Mouse (Mus musculus): ENCODE data around the gene Agrn. TPM values are rescaled to one million over a fixed set of nuclear protein-coding genes. Genes with fewer than 3 reads are reported as not detected.

Gene Agrn
- total and polyA plus RNA-seq, 2 experiments from 2014 or later, result 63.0 to 273 TPM

DNA sequence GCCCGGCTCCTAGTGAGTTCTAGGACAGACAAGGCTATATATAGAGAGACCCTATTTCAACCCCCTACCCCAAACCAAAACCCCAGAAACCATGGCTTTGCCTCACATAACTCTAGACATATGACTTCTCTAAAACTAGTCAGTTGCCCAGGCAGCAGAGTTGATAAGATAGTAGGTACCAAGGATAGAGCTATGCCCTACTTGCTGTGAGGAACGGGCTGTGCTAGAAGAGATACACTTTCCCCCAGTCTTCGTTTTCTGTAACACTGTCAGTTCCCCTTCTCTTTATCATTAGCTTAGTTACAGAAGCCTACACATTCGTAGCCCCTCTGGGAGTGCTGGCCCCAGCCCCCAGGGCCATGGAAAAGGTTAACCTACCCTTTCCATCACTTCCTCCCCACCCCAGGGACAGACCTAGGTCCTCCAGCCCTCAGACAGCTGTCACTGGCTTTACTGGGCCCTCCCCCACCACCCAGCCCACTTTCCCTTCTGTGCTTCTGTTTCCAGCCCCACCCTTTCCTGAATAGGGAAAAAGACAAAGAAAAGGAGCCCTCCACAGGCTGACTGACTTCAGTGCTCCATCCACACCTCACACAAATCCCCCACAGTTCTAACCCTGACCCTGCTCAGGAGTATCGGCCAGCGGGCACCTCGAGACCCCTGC is 12.9 kb downstream of the Agrn start:
- no peaks in the 10 kb centered on the region for H3K27me3 ChIP-seq (ENCODE audit: insufficient read depth, low read length)
- TF ChIP-seq CTCF (IDR thresholded peaks at IDR 0.05; ENCODE audit: low read depth), result no peak
- ATAC-seq, result 0 out of 2 replicates have a peak, but pooled peaks have one; percentile 19
- peak overlapping the region; percentile 47 for H3K4me3 ChIP-seq (ENCODE audit: low read length)
- DNase-seq (ENCODE audit: low spot score), result no peak
- H3K27ac ChIP-seq, result no peak overlapping the region
- H3K4me2 ChIP-seq (ENCODE audit: low read depth, low read length), result peak overlapping the region; percentile 68
- peak overlapping the region; percentile 73 for H3K9ac ChIP-seq (replicated peaks; ENCODE audit: low read length)
- no peaks in the 10 kb centered on the region for H3K9me3 ChIP-seq (ENCODE audit: low read length)
- peaks cover 39% of the 10 kb centered on the region for H3K4me1 ChIP-seq (ENCODE audit: insufficient read depth, low read length)
- WGBS, result 62% methylated on average over 7 of the region's 7 CpGs
- peaks cover under 1% of the 10 kb centered on the region; the same call in 1 of the 2 replicates for H3K36me3 ChIP-seq (ENCODE audit: insufficient read depth, low read length)

DNA sequence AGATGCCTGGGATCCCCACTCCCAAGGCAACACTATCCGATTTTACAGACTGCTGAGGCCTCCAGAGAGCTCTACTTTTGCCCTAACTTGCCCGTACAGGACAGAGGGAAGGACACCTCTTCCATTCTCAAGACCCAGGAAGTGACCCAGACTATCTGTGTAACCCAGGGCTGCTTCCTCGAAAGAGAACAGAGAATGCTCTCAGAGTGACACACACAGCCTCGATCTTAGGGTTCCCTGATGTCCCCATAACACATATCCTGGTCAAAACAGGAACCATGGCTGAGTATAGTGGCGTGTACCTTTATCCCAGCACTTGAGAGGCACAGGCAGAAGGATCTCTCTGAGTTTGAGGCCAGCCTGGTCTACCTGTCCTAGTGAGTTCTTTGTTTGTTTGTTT is 13.5 kb downstream of the Agrn start:
- H3K9me3 ChIP-seq (ENCODE audit: low read length), result no peaks in the 10 kb centered on the region
- peak overlapping the region; percentile 47 for H3K4me3 ChIP-seq (ENCODE audit: low read length)
- DNase-seq (ENCODE audit: low spot score) (no peak), ATAC-seq (no peak)
- H3K27me3 ChIP-seq (ENCODE audit: insufficient read depth, low read length), result no peaks in the 10 kb centered on the region
- no peak for TF ChIP-seq CTCF (IDR thresholded peaks at IDR 0.05; ENCODE audit: low read depth)
- H3K36me3 ChIP-seq (ENCODE audit: insufficient read depth, low read length), result peaks cover 7% of the 10 kb centered on the region; the same call in 1 of the 2 replicates
- H3K9ac ChIP-seq (replicated peaks; ENCODE audit: low read length), result no peak overlapping the region; the same call in 1 of the 2 replicates
- H3K4me1 ChIP-seq (ENCODE audit: insufficient read depth, low read length), result peaks cover 32% of the 10 kb centered on the region
- H3K27ac ChIP-seq, result no peak overlapping the region
- H3K4me2 ChIP-seq (ENCODE audit: low read depth, low read length), result peak overlapping the region; percentile 68
- WGBS, result 78% methylated on average over 5 of the region's 5 CpGs

DNA sequence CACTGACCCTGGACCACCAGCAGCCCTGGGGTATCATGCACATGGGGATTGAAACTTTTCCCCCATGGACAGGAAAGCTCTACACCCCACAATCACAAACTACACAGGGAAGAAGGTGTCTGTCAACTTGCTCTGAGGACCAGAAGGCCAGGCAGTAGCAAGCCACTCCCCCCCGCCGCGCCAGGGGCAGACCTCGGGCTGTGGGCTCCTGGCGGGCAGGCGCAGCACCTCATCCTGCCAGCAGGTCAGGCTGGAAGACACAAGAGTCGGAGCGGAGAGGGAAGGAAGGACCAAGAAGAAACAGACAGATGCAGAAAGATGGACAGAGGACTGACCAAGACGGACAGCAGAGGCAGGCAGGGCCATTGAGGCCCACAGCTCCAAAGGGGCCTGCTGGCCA is 19.7 kb downstream of the Agrn start:
- no peak overlapping the region for H3K4me2 ChIP-seq (ENCODE audit: low read depth, low read length)
- no peak overlapping the region for H3K27ac ChIP-seq
- 0 out of 2 replicates have a peak, but pooled peaks cover 7% of the 10 kb centered on the region for H3K4me1 ChIP-seq (ENCODE audit: insufficient read depth, low read length)
- H3K27me3 ChIP-seq (ENCODE audit: insufficient read depth, low read length), result no peaks in the 10 kb centered on the region
- no peak for TF ChIP-seq CTCF (IDR thresholded peaks at IDR 0.05; ENCODE audit: low read depth)
- no peak for ATAC-seq
- no peak overlapping the region for H3K4me3 ChIP-seq (ENCODE audit: low read length)
- H3K9ac ChIP-seq (replicated peaks; ENCODE audit: low read length), result no peak overlapping the region
- H3K36me3 ChIP-seq (ENCODE audit: insufficient read depth, low read length), result peaks cover 63% of the 10 kb centered on the region
- WGBS, result 91% methylated on average over 9 of the region's 9 CpGs
- DNase-seq (ENCODE audit: low spot score), result no peak
- H3K9me3 ChIP-seq (ENCODE audit: low read length), result no peaks in the 10 kb centered on the region

DNA sequence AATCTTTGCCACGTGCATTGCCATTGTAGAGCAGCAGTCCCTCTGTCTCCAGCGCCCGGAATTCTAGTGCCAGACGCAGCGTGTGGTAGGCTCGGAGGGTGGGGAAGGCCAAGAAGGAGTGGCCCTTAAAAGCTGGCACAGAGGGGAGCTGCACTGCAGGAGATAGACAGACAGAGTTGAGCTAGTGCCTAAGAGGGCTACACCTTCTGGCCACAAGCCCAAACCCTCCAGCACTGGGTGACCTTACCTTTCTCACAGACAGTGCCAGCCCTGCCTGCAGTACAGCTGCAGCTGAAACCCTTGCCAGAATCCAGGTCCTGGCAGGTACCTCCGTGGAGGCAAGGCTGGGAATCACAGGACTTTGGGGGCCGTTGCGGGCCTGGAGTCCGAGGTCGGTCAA is 25.5 kb downstream of the Agrn start:
- H3K9me3 ChIP-seq (ENCODE audit: low read length), result no peaks in the 10 kb centered on the region
- 98% methylated on average over 11 of the region's 11 CpGs for WGBS

DNA sequence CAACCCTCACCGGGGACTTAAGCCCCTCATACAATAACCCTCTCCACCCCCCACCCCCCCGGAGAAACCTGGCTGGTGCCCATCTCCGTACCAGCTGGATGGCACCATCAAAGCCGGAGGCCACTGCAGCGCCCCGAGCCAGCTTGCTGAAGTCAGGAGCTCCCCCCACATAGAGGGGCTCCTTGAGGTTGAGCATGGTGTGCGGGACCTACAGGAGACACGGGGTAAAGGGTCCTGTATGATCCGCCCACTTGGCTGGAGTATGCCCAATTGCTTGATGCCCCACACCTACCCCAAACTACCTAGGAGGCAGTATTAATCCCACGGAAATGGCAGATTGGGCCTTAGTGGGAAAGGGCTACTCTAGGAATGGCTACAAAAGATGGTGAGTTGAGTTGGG is 28.2 kb downstream of the Agrn start:
- no peak overlapping the region for H3K4me3 ChIP-seq (ENCODE audit: low read length)
- 93% methylated on average over 10 of the region's 10 CpGs for WGBS
- no peaks in the 10 kb centered on the region for H3K4me1 ChIP-seq (ENCODE audit: insufficient read depth, low read length)
- no peak overlapping the region for H3K27ac ChIP-seq
- H3K27me3 ChIP-seq (ENCODE audit: insufficient read depth, low read length), result no peaks in the 10 kb centered on the region
- no peak overlapping the region for H3K9ac ChIP-seq (replicated peaks; ENCODE audit: low read length)
- ATAC-seq (no peak), DNase-seq (ENCODE audit: low spot score) (no peak)
- peaks cover 93% of the 10 kb centered on the region for H3K36me3 ChIP-seq (ENCODE audit: insufficient read depth, low read length)
- H3K9me3 ChIP-seq (ENCODE audit: low read length), result no peaks in the 10 kb centered on the region
- no peak overlapping the region for H3K4me2 ChIP-seq (ENCODE audit: low read depth, low read length)
- TF ChIP-seq CTCF (IDR thresholded peaks at IDR 0.05; ENCODE audit: low read depth), result no peak

More for the DNA sequence above, 25.5 kb downstream of the Agrn start:
- Histone ChIP-seq H3K4me2 (ENCODE audit: low read depth, low read length) (no peak overlapping the region), H3K9ac (replicated peaks; ENCODE audit: low read length) (no peak overlapping the region), H3K27ac (no peak overlapping the region), H3K27me3 (ENCODE audit: insufficient read depth, low read length) (no peaks in the 10 kb centered on the region), H3K36me3 (ENCODE audit: insufficient read depth, low read length) (peaks cover 93% of the 10 kb centered on the region), H3K4me3 (ENCODE audit: low read length) (no peak overlapping the region), H3K4me1 (ENCODE audit: insufficient read depth, low read length) (no peaks in the 10 kb centered on the region)
- no peak for TF ChIP-seq CTCF (IDR thresholded peaks at IDR 0.05; ENCODE audit: low read depth)
- DNase-seq (ENCODE audit: low spot score) (no peak), ATAC-seq (no peak)

DNA sequence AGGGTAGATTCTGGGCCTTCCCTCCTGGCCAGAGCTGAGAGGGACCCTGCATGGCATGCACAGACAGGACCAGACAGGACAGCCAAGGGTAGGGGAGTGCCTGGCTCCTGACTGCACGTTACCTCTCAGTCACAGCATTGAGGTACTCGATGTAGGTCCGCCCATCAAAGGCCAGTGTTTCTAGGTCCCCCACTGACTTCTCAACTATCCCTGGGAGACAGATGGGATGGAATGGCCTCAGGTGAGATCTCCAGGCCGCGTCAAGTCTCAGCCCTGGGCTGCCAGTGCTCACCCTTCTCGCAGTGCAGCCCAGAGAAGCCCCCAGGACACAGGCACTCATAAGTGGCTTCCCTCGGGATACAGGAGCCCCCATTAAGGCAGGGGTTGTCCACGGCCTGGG is 28.7 kb downstream of the Agrn start:
- Histone ChIP-seq H3K9ac (replicated peaks; ENCODE audit: low read length) (no peak overlapping the region), H3K9me3 (ENCODE audit: low read length) (no peaks in the 10 kb centered on the region), H3K4me2 (ENCODE audit: low read depth, low read length) (no peak overlapping the region), H3K36me3 (ENCODE audit: insufficient read depth, low read length) (peaks cover 93% of the 10 kb centered on the region), H3K27ac (no peak overlapping the region), H3K27me3 (ENCODE audit: insufficient read depth, low read length) (no peaks in the 10 kb centered on the region), H3K4me1 (ENCODE audit: insufficient read depth, low read length) (no peaks in the 10 kb centered on the region), H3K4me3 (ENCODE audit: low read length) (no peak overlapping the region)
- TF ChIP-seq CTCF (IDR thresholded peaks at IDR 0.05; ENCODE audit: low read depth), result no peak
- DNase-seq (ENCODE audit: low spot score) (no peak), ATAC-seq (no peak)
- WGBS, result 92% methylated on average over 8 of the region's 8 CpGs

DNA sequence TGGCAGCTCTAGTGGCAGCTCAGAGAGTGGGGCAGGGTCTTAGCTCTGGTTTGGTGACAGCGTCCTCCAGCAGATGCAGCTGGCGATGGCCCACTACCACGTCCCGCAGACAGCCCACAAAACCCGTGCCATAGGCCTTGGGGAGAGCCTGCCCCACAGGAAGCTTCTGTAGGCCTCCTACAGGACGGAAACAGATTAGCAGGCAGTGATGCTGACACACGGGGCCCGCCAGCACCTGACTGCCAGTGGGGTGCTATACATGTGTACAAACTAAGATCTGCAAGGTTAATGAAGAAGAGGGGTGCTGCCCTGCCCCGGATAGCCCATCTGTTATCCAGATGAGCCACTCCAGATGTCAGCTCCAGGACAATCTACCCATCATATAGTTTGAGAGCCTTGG is 30.8 kb downstream of the Agrn start:
- ATAC-seq (no peak), DNase-seq (ENCODE audit: low spot score) (no peak)
- H3K36me3 ChIP-seq (ENCODE audit: insufficient read depth, low read length), result peaks cover 74% of the 10 kb centered on the region
- H3K27me3 ChIP-seq (ENCODE audit: insufficient read depth, low read length), result no peaks in the 10 kb centered on the region
- H3K9me3 ChIP-seq (ENCODE audit: low read length), result no peaks in the 10 kb centered on the region
- no peak overlapping the region for H3K4me2 ChIP-seq (ENCODE audit: low read depth, low read length)
- WGBS, result 85% methylated on average over 9 of the region's 9 CpGs
- no peak overlapping the region for H3K4me3 ChIP-seq (ENCODE audit: low read length)
- TF ChIP-seq CTCF (IDR thresholded peaks at IDR 0.05; ENCODE audit: low read depth), result no peak; the same call in 1 of the 2 replicates
- H3K9ac ChIP-seq (replicated peaks; ENCODE audit: low read length), result no peak overlapping the region
- H3K4me1 ChIP-seq (ENCODE audit: insufficient read depth, low read length), result no peaks in the 10 kb centered on the region
- no peak overlapping the region for H3K27ac ChIP-seq

All from hindbrain, postnatal 0 days (tissue).